Mouse (Mus musculus) stomach, postnatal 0 days (tissue): ENCODE measurements at regions not wholly inside any gene's neighbourhood (a gene's known extent, or its start where the extent isn't known, plus 50 kb on each side); places are given as distances from the start of the nearest gene placed in this dataset.

Experiments used
- ATAC-seq: fragments of 200-750 bp; cut with Nextera tagmentation; 2 replicates; pipeline ENCODE4 v1.8.0; 2017; ENCODE audit not compliant: low FRiP score, low TSS enrichment
- DNase-seq: peaks from one replicate; pipeline ENCODE4 v3.0.0-alpha.2; 2016; ENCODE audit warnings: low spot score
- H3K27ac ChIP-seq: fragments of 300-500 bp; sonication (generic); replicated peaks from 2 replicates; pipeline ENCODE4 v1.5.1; 2014; ENCODE audit warnings: mild to moderate bottlenecking, control low read depth
- H3K27me3 ChIP-seq: fragments of 300-500 bp; sonication (generic); 2 replicates; pipeline ENCODE4 v1.6.1; 2014; ENCODE audit warnings: low read length; ENCODE audit not compliant: control insufficient read depth, insufficient read depth
- H3K36me3 ChIP-seq: fragments of 300-500 bp; sonication (generic); 2 replicates; pipeline ENCODE4 v1.6.1; 2014; ENCODE audit warnings: low read length, mixed read lengths; ENCODE audit not compliant: control insufficient read depth, insufficient read depth
- H3K4me1 ChIP-seq: fragments of 300-500 bp; sonication (generic); replicated peaks from 2 replicates; pipeline ENCODE4 v1.6.1; 2014; ENCODE audit warnings: antibody characterized with exemption; ENCODE audit not compliant: control insufficient read depth, insufficient read depth
- H3K4me2 ChIP-seq: fragments of 300-500 bp; sonication (generic); replicated peaks from 2 replicates; pipeline ENCODE4 v1.6.1; 2014; ENCODE audit warnings: low read depth, mild to moderate bottlenecking, control low read depth, moderate library complexity
- H3K4me3 ChIP-seq: fragments of 300-500 bp; sonication (generic); 2 replicates; pipeline ENCODE4 v1.5.1; 2014; ENCODE audit warnings: low read depth, low read length, control low read depth
- H3K9ac ChIP-seq: fragments of 300-500 bp; sonication (generic); 2 replicates; pipeline ENCODE4 v1.6.1; 2014; ENCODE audit warnings: mild to moderate bottlenecking, low read length, control low read depth, mixed read lengths
- H3K9me3 ChIP-seq: fragments of 300-500 bp; sonication (generic); 2 replicates; pipeline ENCODE4 v1.6.1; 2016; ENCODE audit warnings: low read length; ENCODE audit not compliant: control insufficient read depth
- CTCF ChIP-seq: IDR thresholded peaks from 2 replicates; pipeline ENCODE4 v1.5.1; 2016; ENCODE audit warnings: antibody characterized with exemption, low read depth, mild to moderate bottlenecking, moderate library complexity
- EP300 ChIP-seq: optimal IDR thresholded peaks from 2 replicates; pipeline ENCODE3; 2016; ENCODE audit warnings: antibody characterized with exemption
- WGBS: fragments of 180-500 bp; shearing (Covaris S2); extraction: QIAGEN DNeasy Blood & Tissue Kit; methylation state at CpG from one replicate; pipeline ENCODE4 v1.1.7; 2014; 5-methylcytosine and 5-hydroxymethylcytosine counted together

DNA sequence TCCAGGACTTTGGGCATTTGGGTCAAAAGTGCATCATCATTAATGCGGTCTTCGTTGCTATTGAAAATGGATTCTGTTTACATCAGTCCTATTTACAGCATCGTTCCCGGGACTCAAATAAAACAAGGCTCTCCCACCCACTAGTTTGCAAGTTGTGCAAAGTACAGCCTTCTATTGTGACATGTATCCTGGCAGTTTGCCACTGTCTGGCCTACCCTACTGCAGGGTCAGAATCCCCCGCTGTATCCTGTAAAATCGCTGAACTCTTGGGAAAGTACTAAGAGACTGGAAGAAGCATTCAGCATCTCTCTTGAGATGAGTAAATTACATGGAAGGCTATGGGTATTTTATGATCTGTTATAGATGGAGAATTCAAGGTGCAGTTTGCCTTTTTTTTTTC, 122.1 kb upstream of the Adamts9 start:
- Histone ChIP-seq H3K27ac (no peak overlapping the region), H3K36me3 (no peaks in the 10 kb centered on the region), H3K4me1 (no peaks in the 10 kb centered on the region), H3K9me3 (no peaks in the 10 kb centered on the region), H3K4me2 (no peak overlapping the region), H3K4me3 (no peak overlapping the region), H3K9ac (no peak overlapping the region), H3K27me3 (no peaks in the 10 kb centered on the region)
- TF ChIP-seq CTCF (no peak), EP300 (no peak)
- 59% methylated on average over 6 of the region's 6 CpGs for WGBS
- no peak for ATAC-seq
- DNase-seq: no peak

DNA sequence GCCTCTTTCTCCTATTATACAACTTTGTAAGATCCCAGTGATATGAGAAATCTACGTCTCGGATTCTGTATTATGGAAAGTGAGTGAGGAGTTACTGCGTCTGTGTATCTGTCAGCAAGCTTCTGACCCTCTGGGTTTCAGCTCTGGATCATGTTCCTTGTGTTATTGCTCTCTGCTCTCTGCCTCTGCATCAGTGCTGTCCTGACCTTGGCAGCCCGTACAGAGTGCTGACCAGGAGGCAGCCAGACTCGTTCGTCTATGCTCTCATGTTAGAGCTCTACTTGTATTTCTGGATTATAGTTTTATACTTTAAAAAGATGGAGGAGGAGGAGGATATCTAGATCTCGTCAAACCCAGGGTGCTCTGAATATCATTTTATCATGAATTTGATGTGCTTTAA, 121.1 kb upstream of the Adamts9 start:
- no peak overlapping the region for H3K4me3 ChIP-seq
- no peak for ATAC-seq
- WGBS: 71% methylated on average over 7 of the region's 7 CpGs

DNA sequence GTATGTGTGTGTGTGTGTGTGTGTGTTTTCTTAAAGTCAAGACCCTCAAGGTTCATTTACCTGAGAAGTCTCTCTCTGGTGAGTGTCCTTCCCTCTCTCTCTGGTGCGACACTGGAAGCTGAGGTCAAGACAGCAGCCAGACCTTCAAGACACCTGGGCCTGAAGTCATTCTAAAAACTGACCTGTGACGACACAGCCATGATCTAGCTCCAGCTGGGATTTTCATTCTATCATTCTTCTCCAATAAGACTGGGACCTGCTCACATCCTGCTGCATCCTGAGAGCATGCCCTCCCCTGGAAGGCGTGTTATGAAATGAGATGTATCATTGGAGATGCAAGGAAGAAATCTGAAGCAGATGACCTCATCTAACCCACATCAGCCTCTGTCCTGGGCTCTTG, 118.4 kb upstream of the Adamts9 start:
- Histone ChIP-seq H3K9me3 (no peaks in the 10 kb centered on the region), H3K27me3 (no peaks in the 10 kb centered on the region), H3K4me1 (no peaks in the 10 kb centered on the region), H3K4me2 (no peak overlapping the region), H3K4me3 (no peak overlapping the region), H3K9ac (no peak overlapping the region), H3K27ac (no peak overlapping the region), H3K36me3 (no peaks in the 10 kb centered on the region)
- ATAC-seq (no peak), DNase-seq (no peak)
- TF ChIP-seq EP300 (no peak), CTCF (no peak)
- WGBS: 80% methylated on average over 3 of the region's 3 CpGs

More for the DNA sequence above, 121.1 kb upstream of the Adamts9 start:
- no peaks in the 10 kb centered on the region for H3K27me3 ChIP-seq
- no peaks in the 10 kb centered on the region for H3K9me3 ChIP-seq
- no peak overlapping the region for H3K27ac ChIP-seq
- no peak overlapping the region for H3K4me2 ChIP-seq
- DNase-seq: no peak
- TF ChIP-seq CTCF (no peak), EP300 (no peak)
- no peaks in the 10 kb centered on the region for H3K4me1 ChIP-seq
- no peak overlapping the region for H3K9ac ChIP-seq
- no peaks in the 10 kb centered on the region for H3K36me3 ChIP-seq

DNA sequence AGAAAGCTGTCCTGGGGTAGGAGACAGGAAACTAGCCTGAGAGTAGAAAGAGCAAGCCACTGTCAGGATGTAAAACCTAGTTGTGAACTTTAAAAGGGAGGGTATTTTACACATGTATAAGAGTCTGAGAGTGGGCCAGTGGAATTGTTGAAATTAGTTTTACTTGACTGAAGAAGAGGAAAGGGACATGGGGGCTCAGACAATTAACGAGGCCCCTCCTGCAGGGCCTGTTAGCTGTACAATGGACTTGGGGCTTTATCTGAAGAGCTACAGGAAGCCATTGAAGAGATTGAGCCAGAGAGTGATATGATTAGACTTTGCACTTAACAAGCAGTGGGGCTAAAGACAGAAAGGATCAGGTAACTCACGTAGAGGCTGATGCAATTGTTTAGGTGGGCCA, 102.2 kb upstream of the Adamts9 start:
- Histone ChIP-seq H3K36me3 (no peaks in the 10 kb centered on the region), H3K27me3 (no peaks in the 10 kb centered on the region), H3K9me3 (no peaks in the 10 kb centered on the region), H3K4me2 (no peak overlapping the region), H3K4me3 (no peak overlapping the region), H3K27ac (no peak overlapping the region), H3K9ac (no peak overlapping the region), H3K4me1 (no peaks in the 10 kb centered on the region)
- no peak for TF ChIP-seq EP300
- TF ChIP-seq CTCF: no peak
- DNase-seq (no peak), ATAC-seq (no peak)
- 70% methylated on average over 2 of the region's 2 CpGs for WGBS

DNA sequence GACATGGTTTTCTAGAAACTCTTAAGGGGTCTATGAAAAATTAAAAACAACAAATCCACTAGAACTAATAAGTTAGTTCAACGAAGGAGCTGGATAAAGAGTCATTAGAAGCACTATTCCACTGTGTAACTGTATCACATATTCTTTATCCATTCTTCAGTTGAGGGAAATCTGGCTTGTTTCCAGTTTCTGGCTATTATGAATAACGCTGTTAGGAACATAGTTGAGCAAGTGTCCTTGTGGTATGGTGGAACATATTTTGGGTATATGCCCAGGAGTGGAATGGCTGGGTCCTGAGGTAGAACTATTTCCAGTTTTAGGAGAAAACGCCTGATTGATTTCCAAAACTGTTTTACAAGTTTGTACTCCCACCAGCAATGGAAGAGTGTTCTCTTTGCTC, 97.7 kb upstream of the Adamts9 start:
- H3K4me2 ChIP-seq: no peak overlapping the region
- H3K9me3 ChIP-seq: no peaks in the 10 kb centered on the region
- ATAC-seq (no peak), DNase-seq (no peak)
- no peaks in the 10 kb centered on the region for H3K4me1 ChIP-seq
- H3K4me3 ChIP-seq: no peak overlapping the region
- H3K27me3 ChIP-seq: no peaks in the 10 kb centered on the region
- no peak overlapping the region for H3K27ac ChIP-seq
- 65% methylated on average over 3 of the region's 3 CpGs for WGBS
- no peaks in the 10 kb centered on the region for H3K36me3 ChIP-seq
- TF ChIP-seq CTCF (no peak), EP300 (no peak)
- H3K9ac ChIP-seq: no peak overlapping the region

DNA sequence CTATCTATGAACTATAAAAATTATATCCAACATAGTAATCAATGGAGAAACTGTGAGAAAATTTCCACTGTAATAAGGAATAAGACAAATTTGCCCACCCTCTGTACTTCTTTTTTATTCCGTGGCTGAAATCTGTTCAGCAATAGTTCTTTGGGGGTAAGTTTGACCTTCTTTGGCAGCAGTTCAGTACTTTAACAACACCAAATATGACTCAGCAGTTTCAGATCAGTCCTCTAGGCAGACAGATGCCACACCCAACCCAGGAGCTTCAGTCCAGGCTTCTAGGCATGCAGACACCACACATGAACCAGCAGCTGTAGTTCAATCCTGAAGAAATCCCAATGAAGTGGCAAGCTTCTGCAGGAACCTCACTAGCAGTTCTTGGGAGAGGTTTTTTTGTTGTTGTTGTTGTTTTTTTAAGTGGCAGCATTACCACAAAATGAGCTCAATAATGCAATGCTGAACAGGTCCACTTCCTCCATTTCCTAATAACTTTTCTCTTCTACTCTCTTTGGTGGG, 88.6 kb upstream of the Adamts9 start:
- no peak for ATAC-seq
- no peak overlapping the region for H3K27ac ChIP-seq
- WGBS: 74% methylated on average over 1 of the region's 1 CpGs
- H3K4me1 ChIP-seq: no peaks in the 10 kb centered on the region
- TF ChIP-seq EP300 (no peak), CTCF (no peak)
- no peak overlapping the region for H3K9ac ChIP-seq
- H3K27me3 ChIP-seq: no peaks in the 10 kb centered on the region
- no peaks in the 10 kb centered on the region for H3K36me3 ChIP-seq
- H3K4me3 ChIP-seq: no peak overlapping the region
- no peak overlapping the region for H3K4me2 ChIP-seq
- no peak for DNase-seq
- H3K9me3 ChIP-seq: no peaks in the 10 kb centered on the region
